Mouse (Mus musculus): ENCODE results near the gene Galnt4.
"Not testable (repeated sequence)": the region's sequence is repeated elsewhere in the genome, so short reads cannot be mapped to it uniquely, and the experiment has no call there.

Gene Galnt4

GRCm38 (mm10) chr10:99157697-99158096 lies 49.7 kb downstream of the Galnt4 start:
- not testable (repeated sequence) for DNase-seq (ENCODE audit: low spot score)

- no peak for DNase-seq (ENCODE audit: low spot score)
Measured at GRCm38 (mm10) chr10:99161987-99162582, 54.1 kb downstream of the Galnt4 start.
